Mouse (Mus musculus): ENCODE measurements around the gene Pagr1a.

DNA sequence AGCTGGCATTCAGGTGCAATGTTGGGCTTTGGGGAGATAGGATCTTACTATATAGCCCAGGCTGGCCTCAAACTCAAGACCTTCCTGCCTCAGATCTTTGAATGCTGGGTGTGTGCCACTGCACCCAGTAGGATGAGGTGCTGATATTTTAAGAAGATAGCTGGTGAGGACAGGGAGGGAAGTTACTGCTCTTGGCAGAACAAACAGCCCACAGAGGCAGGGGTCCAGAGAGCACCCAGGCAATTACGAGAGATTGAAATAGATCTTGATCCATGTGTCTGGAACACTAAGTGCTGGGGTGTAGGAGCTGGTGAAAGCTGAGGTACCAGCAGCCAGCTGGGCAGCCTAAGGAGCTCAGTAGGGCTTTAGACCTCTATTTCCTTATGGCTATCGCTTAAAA lies 35.6 kb downstream of the Pagr1a start:
- TF ChIP-seq POLR2A (IDR thresholded peaks at IDR 0.05; ENCODE audit: low read depth, low read length) (no peak), CTCF (conservative IDR thresholded peaks at IDR 0.05; ENCODE audit: insufficient read depth, insufficient read length, low read depth, low read length) (no peak)

Measured in kidney, adult 2 months (tissue).